Mouse (Mus musculus) spleen, adult 2 months (tissue): Measurements from ENCODE around the gene Akt2. TPM values are rescaled to one million over a fixed set of nuclear protein-coding genes. Genes with fewer than 3 reads are reported as not detected.

Experiments used
- DNase-seq, 2 experiments: peaks; one replicate each; pipeline versions ENCODE4 v3.0.0 to v3.0.0-alpha.2; 2012 to 2021; ENCODE audit warnings: low spot score in 2 of 2, low read depth in 1 of 2
- H3K27ac ChIP-seq: fragments of 200-500 bp; 2 replicates; pipeline ENCODE4 v1.5.1; 2012; ENCODE audit warnings: low read length, inconsistent platforms; ENCODE audit not compliant: insufficient read depth
- H3K27me3 ChIP-seq: fragments of 200-500 bp; 2 replicates; pipeline ENCODE4 v1.6.1; 2012; ENCODE audit warnings: mild to moderate bottlenecking, moderate library complexity, low read length, inconsistent platforms; ENCODE audit not compliant: control insufficient read depth, insufficient read depth
- H3K36me3 ChIP-seq: fragments of 200-500 bp; 2 replicates; pipeline ENCODE4 v1.6.1; 2012; ENCODE audit warnings: mild to moderate bottlenecking, low read length, inconsistent platforms; ENCODE audit not compliant: control insufficient read depth, insufficient read depth
- H3K4me1 ChIP-seq: fragments of 200-500 bp; 2 replicates; pipeline ENCODE4 v1.6.1; 2011; ENCODE audit warnings: inconsistent platforms; ENCODE audit not compliant: control insufficient read depth, insufficient read depth, insufficient read length
- H3K4me3 ChIP-seq: fragments of 200-500 bp; 2 replicates; pipeline ENCODE4 v1.5.1; 2011; ENCODE audit warnings: mild to moderate bottlenecking, inconsistent platforms; ENCODE audit not compliant: insufficient read depth, insufficient read length; ENCODE audit errors: extremely low read depth
- CTCF ChIP-seq: fragments of 200-500 bp; IDR thresholded peaks from 2 replicates; pipeline ENCODE4 v1.5.1; 2011; ENCODE audit warnings: mild to moderate bottlenecking, inconsistent platforms; ENCODE audit not compliant: insufficient read depth, insufficient read length, insufficient replicate concordance; ENCODE audit errors: extremely low read depth
- POLR2A ChIP-seq: fragments of 200-500 bp; IDR thresholded peaks from 2 replicates; pipeline ENCODE4 v1.6.1; 2011; ENCODE audit warnings: low read depth, low read length, inconsistent platforms
- WGBS: fragments of 180-500 bp; shearing (Covaris S2); methylation state at CpG from one replicate; pipeline ENCODE4 v1.1.7; 2018; 5-methylcytosine and 5-hydroxymethylcytosine counted together
- polyA plus RNA-seq: library from polyadenylated mRNA; depleted of rRNA; stranded (reverse); fragments of >200 nt; gene quantifications from 2 replicates; pipeline ENCODE4 v1.2.3, GENCODE M21; 2012

The Akt2 gene
- polyA plus RNA-seq, 1 experiment: 48.8 TPM

- no peaks in the 10 kb centered on the region for H3K36me3 ChIP-seq
- H3K4me3 ChIP-seq: no peak overlapping the region
- H3K27me3 ChIP-seq: peaks cover 12% of the 10 kb centered on the region
- no peak overlapping the region for H3K27ac ChIP-seq
- no peak for TF ChIP-seq CTCF
- no peak for TF ChIP-seq POLR2A
- DNase-seq: no peak
- WGBS: 71% methylated on average over 14 of the region's 14 CpGs
- no peaks in the 10 kb centered on the region; the same call in 1 of the 2 replicates for H3K4me1 ChIP-seq
These were observed 67.6 kb downstream of the Akt2 start for GRCm38 (mm10) chr7:27658712-27659663.

- WGBS: 84% methylated on average over 4 of the region's 4 CpGs
- Histone ChIP-seq H3K36me3 (no peaks in the 10 kb centered on the region), H3K27ac (no peak overlapping the region), H3K4me1 (no peaks in the 10 kb centered on the region), H3K4me3 (no peak overlapping the region), H3K27me3 (peaks cover 5% of the 10 kb centered on the region; the same call in 1 of the 2 replicates)
- no peak for DNase-seq
- TF ChIP-seq CTCF: no peak
- no peak for TF ChIP-seq POLR2A
These were observed 70.7 kb downstream of the Akt2 start for GRCm38 (mm10) chr7:27662038-27662437.

GRCm38 (mm10) chr7:27673064-27673574 lies 81.8 kb downstream of the Akt2 start:
- Histone ChIP-seq H3K36me3 (no peaks in the 10 kb centered on the region), H3K4me1 (peaks cover 8% of the 10 kb centered on the region), H3K27me3 (no peaks in the 10 kb centered on the region; the same call in 1 of the 2 replicates), H3K4me3 (peak overlapping the region; percentile 64; the same call in 1 of the 2 replicates), H3K27ac (no peak overlapping the region)
- TF ChIP-seq POLR2A (no peak), CTCF (no peak)
- no peak for DNase-seq
- 61% methylated on average over 9 of the region's 9 CpGs for WGBS

GRCm38 (mm10) chr7:27673575-27674131 lies 82.3 kb downstream of the Akt2 start:
- Histone ChIP-seq H3K27ac (no peak overlapping the region), H3K4me3 (peak overlapping the region; percentile 64), H3K36me3 (no peaks in the 10 kb centered on the region), H3K4me1 (peaks cover 8% of the 10 kb centered on the region), H3K27me3 (no peaks in the 10 kb centered on the region; the same call in 1 of the 2 replicates)
- WGBS: 2% methylated on average over 49 of the region's 52 CpGs
- DNase-seq: peak in 1 of 2 experiments; percentile 19
- TF ChIP-seq CTCF (no peak), POLR2A (no peak)

GRCm38 (mm10) chr7:27674195-27674521 lies 82.8 kb downstream of the Akt2 start:
- DNase-seq: no peak
- 0% methylated on average over 30 of the region's 38 CpGs for WGBS
- Histone ChIP-seq H3K4me1 (peaks cover 8% of the 10 kb centered on the region), H3K4me3 (peak overlapping the region; percentile 64), H3K36me3 (no peaks in the 10 kb centered on the region), H3K27ac (no peak overlapping the region), H3K27me3 (no peaks in the 10 kb centered on the region; the same call in 1 of the 2 replicates)
- TF ChIP-seq POLR2A (no peak), CTCF (no peak)

- no peaks in the 10 kb centered on the region; the same call in 1 of the 2 replicates for H3K27me3 ChIP-seq
- no peaks in the 10 kb centered on the region for H3K36me3 ChIP-seq
- peak; percentile 85 to 94 for DNase-seq
- TF ChIP-seq POLR2A (no peak), CTCF (no peak)
- peak within 1 kb of the TSS; percentile 52 for H3K27ac ChIP-seq
- H3K4me3 ChIP-seq: peak within 1 kb of the TSS; percentile 64
- 2% methylated on average over 31 of the region's 31 CpGs for WGBS
- H3K4me1 ChIP-seq: peaks cover 8% of the 10 kb centered on the region
These were observed 83.3 kb downstream of the Akt2 start, which contains the start of gene Map3k10 for GRCm38 (mm10) chr7:27674522-27675221. TSS of gene Map3k10 (minus strand) at chr7:27674598.
